Mouse (Mus musculus) cortical plate, adult 2 months (tissue): ENCODE measurements around the gene Shcbp1l. TPM values are rescaled to one million over a fixed set of nuclear protein-coding genes. Genes with fewer than 3 reads are reported as not detected.
"Not testable (repeated sequence)": the region's sequence is repeated elsewhere in the genome, so short reads cannot be mapped to it uniquely, and the experiment has no call there.

ENCODE experiments used
- H3K27ac ChIP-seq: fragments of 200-500 bp; 2 replicates; pipeline ENCODE4 v1.5.1; 2012; ENCODE audit warnings: low read length, control low read depth, inconsistent platforms; ENCODE audit not compliant: insufficient read depth
- H3K4me1 ChIP-seq: fragments of 200-500 bp; 2 replicates; pipeline ENCODE4 v1.6.1; 2011; ENCODE audit warnings: low read length; ENCODE audit not compliant: control insufficient read depth, insufficient read depth
- H3K4me3 ChIP-seq: fragments of 200-500 bp; 2 replicates; pipeline ENCODE4 v1.5.1; 2011; ENCODE audit warnings: mild to moderate bottlenecking, low read length, control low read depth; ENCODE audit not compliant: insufficient read depth
- CTCF ChIP-seq: fragments of 200-500 bp; IDR thresholded peaks from 2 replicates; pipeline ENCODE4 v1.5.1; 2011; ENCODE audit warnings: mild to moderate bottlenecking, control low read depth, low read length; ENCODE audit not compliant: insufficient read depth; ENCODE audit errors: extremely low read depth
- POLR2A ChIP-seq: fragments of 200-500 bp; IDR thresholded peaks from 2 replicates; pipeline ENCODE4 v1.6.1; 2011; ENCODE audit warnings: mild to moderate bottlenecking, low read length, control low read depth; ENCODE audit not compliant: insufficient read depth; ENCODE audit errors: extremely low read depth
- polyA plus RNA-seq: library from polyadenylated mRNA; depleted of rRNA; stranded (reverse); fragments of >200 nt; gene quantifications from 2 replicates; pipeline ENCODE4 v1.2.3, GENCODE M21; 2012

Shcbp1l gene
- polyA plus RNA-seq, 1 experiment, result 4.2 TPM

- Histone ChIP-seq H3K4me1 (no peaks in the 10 kb centered on the region), H3K4me3 (no peak overlapping the region), H3K27ac (no peak overlapping the region)
- TF ChIP-seq CTCF (no peak), POLR2A (no peak)
Observed at GRCm38 (mm10) chr1:153411723-153412122, 13.2 kb upstream of the Shcbp1l start.

- not testable (repeated sequence) for H3K27ac ChIP-seq, H3K4me3 ChIP-seq, H3K4me1 ChIP-seq
Observed at GRCm38 (mm10) chr1:153412663-153413396, 12.1 kb upstream of the Shcbp1l start.

- H3K4me1 ChIP-seq, H3K4me3 ChIP-seq: not testable (repeated sequence)
- H3K27ac ChIP-seq, result 0 out of 2 replicates have a peak overlapping the region, but pooled peaks have one; percentile 6
Observed at GRCm38 (mm10) chr1:153413397-153414020, 11.5 kb upstream of the Shcbp1l start.

- not testable (repeated sequence) for H3K4me1 ChIP-seq, H3K4me3 ChIP-seq
- peak overlapping the region; percentile 6 for H3K27ac ChIP-seq
- 0 out of 2 replicates have a peak, but pooled peaks have one; percentile 10 for TF ChIP-seq POLR2A
Observed at GRCm38 (mm10) chr1:153414114-153414723, 10.7 kb upstream of the Shcbp1l start.

- no peak overlapping the region for H3K4me3 ChIP-seq
- H3K4me1 ChIP-seq, result no peaks in the 10 kb centered on the region
- no peak overlapping the region for H3K27ac ChIP-seq
- no peak for TF ChIP-seq POLR2A
- TF ChIP-seq CTCF, result no peak
Observed at GRCm38 (mm10) chr1:153414962-153415361, 10.0 kb upstream of the Shcbp1l start.

- not testable (repeated sequence) for H3K27ac ChIP-seq, H3K4me1 ChIP-seq, H3K4me3 ChIP-seq
Observed at GRCm38 (mm10) chr1:153415742-153416141, 9.2 kb upstream of the Shcbp1l start.

- not testable (repeated sequence) for H3K4me1 ChIP-seq, H3K27ac ChIP-seq, H3K4me3 ChIP-seq
Observed at GRCm38 (mm10) chr1:153416271-153416832, 8.6 kb upstream of the Shcbp1l start.

GRCm38 (mm10) chr1:153417805-153418204 is 7.2 kb upstream of the Shcbp1l start:
- not testable (repeated sequence) for H3K4me1 ChIP-seq, H3K4me3 ChIP-seq, H3K27ac ChIP-seq

- H3K27ac ChIP-seq, result no peak overlapping the region
- peak overlapping the region; percentile 52 for H3K4me3 ChIP-seq
- no peaks in the 10 kb centered on the region for H3K4me1 ChIP-seq
- TF ChIP-seq CTCF, result no peak
- no peak for TF ChIP-seq POLR2A
Observed at GRCm38 (mm10) chr1:153424271-153424670, 691 bp upstream of the Shcbp1l start.

- no peak for TF ChIP-seq POLR2A
- TF ChIP-seq CTCF, result no peak
- H3K4me1 ChIP-seq, result no peaks in the 10 kb centered on the region
- no peak overlapping the region for H3K4me3 ChIP-seq
- no peak overlapping the region for H3K27ac ChIP-seq
Observed at GRCm38 (mm10) chr1:153431158-153431557, 6.2 kb downstream of the Shcbp1l start.
